ENCODE assay signal across 10 mouse cellular contexts in the genomic region with DNA sequence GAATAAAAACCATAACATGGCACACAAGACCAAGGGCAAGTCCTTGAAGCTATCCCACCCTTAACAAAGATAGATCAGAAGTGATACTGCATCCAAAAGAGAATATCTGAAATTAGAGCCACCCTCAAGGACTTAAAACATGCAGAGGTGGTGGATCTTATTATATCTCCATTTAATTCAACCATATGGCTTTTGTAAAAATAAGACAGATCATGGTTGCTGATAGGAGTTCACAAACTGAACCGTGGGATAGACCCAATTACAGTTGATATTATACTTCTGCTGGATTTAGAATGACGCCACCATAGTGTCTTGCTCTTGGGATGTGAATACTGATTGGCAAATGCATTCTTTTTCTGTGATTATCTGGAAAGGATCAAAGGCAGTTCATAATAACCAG.
"Had no signal": no experiment of that assay in that cellular context is flagged by ENCODE, and none has a peak within 500 bp of the region (broad histone marks: within the 10 kb centered on the region; RNA-seq: fewer than 3 reads in every experiment).

No protein-coding gene starts in this region.

- DNase-seq: lung, adult 18-20 months; lung, embryonic 14.5 days; lung, postnatal 14 days; lung, postnatal 36 days; right cerebral cortex, postnatal 14 days; thymus, adult 18-20 months; thymus, postnatal 14 days; thymus, postnatal 36 days had no signal

- ATAC-seq: midbrain, embryonic 13.5 days; midbrain, embryonic 15.5 days had no signal
